Mouse (Mus musculus) erythroblast, embryonic 14.5 days (primary cell): ENCODE results near the gene Gm12569.

Experiments
- GATA1 ChIP-seq: IDR thresholded peaks from 2 replicates; pipeline ENCODE4 v1.6.1; 2012; ENCODE audit warnings: low read length, inconsistent platforms, mixed read lengths
- TAL1 ChIP-seq: IDR thresholded peaks from 3 replicates; pipeline ENCODE4 v1.6.1; 2012; ENCODE audit warnings: low read length, inconsistent platforms, mixed read lengths

GRCm38 (mm10) chr11:51265326-51265725 lies 45.1 kb downstream of the Gm12569 start:
- no peak for TF ChIP-seq GATA1
- TF ChIP-seq TAL1, result no peak
